Mouse (Mus musculus) MEL (cell line): ENCODE data around the gene Cdk14. TPM values are rescaled to one million over a fixed set of nuclear protein-coding genes. Genes with fewer than 3 reads are reported as not detected.

ENCODE experiments used
- DNase-seq: peaks from one replicate; pipeline ENCODE4 v3.0.0; 2011; ENCODE audit warnings: low read depth, low spot score
- H3K27ac ChIP-seq: 2 replicates; pipeline ENCODE4 v1.5.1; 2012; ENCODE audit warnings: low read depth, mild to moderate bottlenecking, control low read depth, low read length, moderate library complexity; ENCODE audit not compliant: control insufficient read depth
- H3K27me3 ChIP-seq, 2 experiments: fragments of 150-350 bp in 1 of 2; sonication (generic) in 1 of 2; 2 replicates each; pipeline ENCODE4 v1.6.1; 2012; ENCODE audit warnings: low read length in 2 of 2, mild to moderate bottlenecking in 2 of 2, improper control_type of control experiment in 1 of 2, moderate library complexity in 1 of 2; ENCODE audit not compliant: insufficient read depth in 2 of 2, control insufficient read depth in 1 of 2
- H3K36me3 ChIP-seq, 2 experiments: 2 replicates each; pipeline ENCODE4 v1.6.1; 2012 to 2014; ENCODE audit warnings: low read length in 2 of 2, improper control_type of control experiment in 1 of 2, inconsistent platforms in 1 of 2, mild to moderate bottlenecking in 1 of 2; ENCODE audit not compliant: insufficient read depth in 2 of 2, control insufficient read depth in 1 of 2
- H3K4me1 ChIP-seq, 2 experiments: fragments of 150-350 bp in 1 of 2; sonication (generic) in 1 of 2; 2 replicates each; pipeline ENCODE4 v1.6.1; 2012; ENCODE audit warnings: low read length in 2 of 2, improper control_type of control experiment in 1 of 2, mild to moderate bottlenecking in 1 of 2; ENCODE audit not compliant: insufficient read depth in 2 of 2, control insufficient read depth in 1 of 2
- H3K4me3 ChIP-seq, 2 experiments: fragments of 150-350 bp in 1 of 2; sonication (generic) in 1 of 2; 2 replicates each; pipeline ENCODE4 v1.5.1; 2012; ENCODE audit warnings: low read depth in 2 of 2, low read length in 2 of 2, mild to moderate bottlenecking in 2 of 2, moderate library complexity in 2 of 2, control low read depth in 1 of 2, improper control_type of control experiment in 1 of 2; ENCODE audit not compliant: control insufficient read depth in 1 of 2, insufficient read depth in 1 of 2
- H3K79me2 ChIP-seq: 2 replicates; pipeline ENCODE4 v1.6.1; 2012; ENCODE audit warnings: mild to moderate bottlenecking, low read length, moderate library complexity; ENCODE audit not compliant: control insufficient read depth, poor library complexity, insufficient read depth
- H3K9ac ChIP-seq: 2 replicates; pipeline ENCODE4 v1.6.1; 2012; ENCODE audit warnings: low read depth, mild to moderate bottlenecking, control low read depth, low read length, moderate library complexity; ENCODE audit not compliant: control insufficient read depth, poor library complexity, severe bottlenecking
- H3K9me3 ChIP-seq: fragments of 150-350 bp; sonication (generic); replicated peaks from 2 replicates; pipeline ENCODE4 v1.6.1; 2012; ENCODE audit warnings: mild to moderate bottlenecking, low read length, improper control_type of control experiment, moderate library complexity; ENCODE audit not compliant: insufficient read depth
- CTCF ChIP-seq, 3 experiments: IDR thresholded peaks in 2 of 3; conservative IDR thresholded peaks in 1 of 3; 2 replicates each; pipeline ENCODE4 v1.5.1; 2011 to 2012; ENCODE audit warnings: low read length in 3 of 3, low read depth in 2 of 3, mild to moderate bottlenecking in 2 of 3, improper control_type of control experiment in 1 of 3, inconsistent platforms in 1 of 3, mixed read lengths in 1 of 3, moderate library complexity in 1 of 3; ENCODE audit not compliant: control insufficient read depth in 1 of 3, insufficient read depth in 1 of 3, poor library complexity in 1 of 3, severe bottlenecking in 1 of 3
- ELF1 ChIP-seq: IDR thresholded peaks from 2 replicates; pipeline ENCODE4 v1.6.1; 2014; ENCODE audit warnings: low read depth, mild to moderate bottlenecking, inconsistent platforms, low read length, improper control_type of control experiment, moderate library complexity
- JUND ChIP-seq: IDR thresholded peaks from 2 replicates; pipeline ENCODE4 v1.6.1; 2011; ENCODE audit warnings: low read depth, mild to moderate bottlenecking, improper control_type of control experiment, low read length
- MAX ChIP-seq: IDR thresholded peaks from 2 replicates; pipeline ENCODE4 v1.6.1; 2011; ENCODE audit warnings: low read length, improper control_type of control experiment
- MEF2A ChIP-seq: IDR thresholded peaks from 2 replicates; pipeline ENCODE4 v1.6.1; 2014; ENCODE audit warnings: low read depth, mild to moderate bottlenecking, inconsistent platforms, low read length, improper control_type of control experiment; ENCODE audit not compliant: poor library complexity, insufficient replicate concordance, severe bottlenecking; ENCODE audit errors: extremely low read depth
- MXI1 ChIP-seq: IDR thresholded peaks from 2 replicates; pipeline ENCODE4 v1.6.1; 2011; ENCODE audit warnings: mild to moderate bottlenecking, low read depth, low read length, improper control_type of control experiment
- MYB ChIP-seq: IDR thresholded peaks from 2 replicates; pipeline ENCODE4 v1.6.1; 2011; ENCODE audit warnings: mild to moderate bottlenecking, low read depth, low read length, improper control_type of control experiment
- MYC ChIP-seq: IDR thresholded peaks from 2 replicates; pipeline ENCODE4 v1.6.1; 2011; ENCODE audit warnings: low read depth, mild to moderate bottlenecking, low read length, improper control_type of control experiment, moderate library complexity
- NELFE ChIP-seq: IDR thresholded peaks from 2 replicates; pipeline ENCODE4 v1.6.1; 2011; ENCODE audit warnings: low read depth, low read length, improper control_type of control experiment
- POLR2AphosphoS2 ChIP-seq: IDR thresholded peaks from 2 replicates; pipeline ENCODE4 v1.6.1; 2011; ENCODE audit warnings: low read length, improper control_type of control experiment
- POLR2AphosphoS5 ChIP-seq: IDR thresholded peaks from 2 replicates; pipeline ENCODE4 v1.6.1; 2012; ENCODE audit warnings: low read depth, borderline replicate concordance, mild to moderate bottlenecking, inconsistent platforms, low read length, moderate library complexity, mixed read lengths
- RAD21 ChIP-seq: IDR thresholded peaks from 2 replicates; pipeline ENCODE4 v1.6.1; 2011; ENCODE audit warnings: mild to moderate bottlenecking, low read depth, low read length, improper control_type of control experiment
- SMC3 ChIP-seq: IDR thresholded peaks from 2 replicates; pipeline ENCODE4 v1.6.1; 2011; ENCODE audit warnings: low read depth, low read length, improper control_type of control experiment
- TBP ChIP-seq: IDR thresholded peaks from 2 replicates; pipeline ENCODE4 v1.8.0; 2011; ENCODE audit warnings: low read depth, low read length, improper control_type of control experiment
- TCF12 ChIP-seq: IDR thresholded peaks from 2 replicates; pipeline ENCODE4 v1.6.1; 2014; ENCODE audit warnings: low read depth, mild to moderate bottlenecking, inconsistent platforms, low read length, improper control_type of control experiment, moderate library complexity
- UBTF ChIP-seq: IDR thresholded peaks from 2 replicates; pipeline ENCODE4 v1.6.1; 2012; ENCODE audit warnings: low read depth, mild to moderate bottlenecking, inconsistent platforms, low read length, improper control_type of control experiment, moderate library complexity, borderline replicate concordance; ENCODE audit not compliant: insufficient read depth
- USF1 ChIP-seq: IDR thresholded peaks from 2 replicates; pipeline ENCODE4 v1.6.1; 2014; ENCODE audit warnings: low read depth, mild to moderate bottlenecking, inconsistent platforms, low read length, improper control_type of control experiment, moderate library complexity
- USF2 ChIP-seq, 2 experiments: IDR thresholded peaks; 2 replicates each; pipeline ENCODE4 v1.6.1; 2011 to 2012; ENCODE audit warnings: improper control_type of control experiment in 2 of 2, low read length in 2 of 2, borderline replicate concordance in 1 of 2, inconsistent platforms in 1 of 2, low read depth in 1 of 2, mild to moderate bottlenecking in 1 of 2; ENCODE audit not compliant: insufficient read depth in 1 of 2
- ZC3H11A ChIP-seq: IDR thresholded peaks from 2 replicates; pipeline ENCODE4 v1.6.1; 2012; ENCODE audit warnings: low read depth, mild to moderate bottlenecking, inconsistent platforms, low read length, improper control_type of control experiment
- ZNF384 ChIP-seq: IDR thresholded peaks from 2 replicates; pipeline ENCODE4 v1.6.1; 2012; ENCODE audit warnings: low read depth, mild to moderate bottlenecking, inconsistent platforms, low read length, improper control_type of control experiment
- polyA plus RNA-seq, 2 experiments: library from polyadenylated mRNA; stranded (reverse) in 1 of 2; unstranded in 1 of 2; fragments of >175 nt in 1 of 2; fragments of >200 nt in 1 of 2; gene quantifications; 2 replicates each; pipeline versions ENCODE4 v1.2.1 to v1.2.4; 2012; ENCODE audit warnings: low replicate concordance in 2 of 2, low read depth in 1 of 2; ENCODE audit not compliant: insufficient read length in 2 of 2, insufficient read depth in 1 of 2, missing spikeins in 1 of 2
- total RNA-seq: library from RNA; depleted of rRNA; stranded (reverse); fragments of 300-350 nt; gene quantifications from 2 replicates; pipeline ENCODE4 v1.2.3, GENCODE M21; 2012

Gene Cdk14
- total and polyA plus RNA-seq, 3 experiments, result not detected

GRCm38 (mm10) chr5:5096248-5096915 is 323.7 kb downstream of the Cdk14 start:
- DNase-seq, result no peak
- H3K27ac ChIP-seq, result no peak overlapping the region
- TF ChIP-seq TBP, result no peak
- no peak for TF ChIP-seq MYC
- TF ChIP-seq ZC3H11A, result no peak
- no peak for TF ChIP-seq SMC3
- no peak for TF ChIP-seq JUND
- TF ChIP-seq USF1, result no peak
- TF ChIP-seq NELFE, result no peak
- no peak for TF ChIP-seq MXI1
- TF ChIP-seq MEF2A, result no peak
- H3K9me3 ChIP-seq, result no peaks in the 10 kb centered on the region
- H3K36me3 ChIP-seq, result no peaks in the 10 kb centered on the region
- H3K4me1 ChIP-seq, result no peaks in the 10 kb centered on the region
- H3K27me3 ChIP-seq, result no peaks in the 10 kb centered on the region
- no peak overlapping the region for H3K9ac ChIP-seq
- H3K79me2 ChIP-seq, result no peaks in the 10 kb centered on the region
- H3K4me3 ChIP-seq, result no peak overlapping the region

GRCm38 (mm10) chr5:5092736-5093135 is 327.4 kb downstream of the Cdk14 start:
- no peaks in the 10 kb centered on the region for H3K9me3 ChIP-seq
- DNase-seq, result no peak
- H3K79me2 ChIP-seq, result no peaks in the 10 kb centered on the region

More at GRCm38 (mm10) chr5:5092736-5093135, 327.4 kb downstream of the Cdk14 start:
- Histone ChIP-seq H3K36me3 (no peaks in the 10 kb centered on the region), H3K4me3 (no peak overlapping the region), H3K4me1 (no peaks in the 10 kb centered on the region), H3K9ac (no peak overlapping the region), H3K27me3 (no peaks in the 10 kb centered on the region), H3K27ac (no peak overlapping the region)
- no peak for TF ChIP-seq MEF2A
- TF ChIP-seq MXI1, result no peak
- TF ChIP-seq POLR2AphosphoS2, result no peak
- no peak for TF ChIP-seq ZC3H11A
- TF ChIP-seq ELF1, result no peak
- no peak for TF ChIP-seq MYB
- no peak for TF ChIP-seq POLR2AphosphoS5
- TF ChIP-seq RAD21, result no peak
- no peak for TF ChIP-seq USF1
- no peak for TF ChIP-seq UBTF
- no peak for TF ChIP-seq SMC3
- TF ChIP-seq MAX, result no peak
- no peak for TF ChIP-seq TBP
- no peak for TF ChIP-seq JUND
- no peak for TF ChIP-seq TCF12
- no peak for TF ChIP-seq NELFE
- no peak for TF ChIP-seq USF2 (IDR thresholded peaks at IDR 0.05; ENCODE audit: borderline replicate concordance in 1 of 2, insufficient read depth in 1 of 2, low read depth in 1 of 2, low read length in 2 of 2)
- TF ChIP-seq CTCF (IDR thresholded peaks at IDR 0.05 in 2 of 3, conservative IDR thresholded peaks at IDR 0.05 in 1 of 3; ENCODE audit: control insufficient read depth in 1 of 3, insufficient read depth in 1 of 3, low read depth in 2 of 3, low read length in 3 of 3, poor library complexity in 1 of 3, severe bottlenecking in 1 of 3), result no peak
- no peak for TF ChIP-seq ZNF384
